ENCODE assay signal across 23 mouse cellular contexts in genomic region chr11:100981236-100981635, GRCm38 (mm10). TPM values are rescaled to one million over a fixed set of nuclear protein-coding genes. Genes with fewer than 3 reads are reported as not detected.
DNase-seq lines count a peak whose midpoint lies in the region; ATAC-seq and TF ChIP-seq lines count a peak whose summit lies in the region.
"Had no signal": no experiment of that assay in that cellular context is flagged by ENCODE, and none has a peak within 500 bp of the region (broad histone marks: within the 10 kb centered on the region; RNA-seq: fewer than 3 reads in every experiment).

No protein-coding gene starts in this region.

- ATAC-seq in heart, embryonic 15.5 days (replicated peaks; ENCODE audit: insufficient number of reproducible peaks, insufficient read depth, low FRiP score, low read depth), result no peak
- ATAC-seq in heart, embryonic 12.5 days (ENCODE audit: insufficient number of reproducible peaks, low FRiP score), result no peak
- no peak for ATAC-seq in lung, embryonic 15.5 days (ENCODE audit: borderline replicate concordance, extremely low read depth, low FRiP score, low TSS enrichment)
- ATAC-seq: CD4-positive, CD25-positive, alpha-beta regulatory T cell, adult 4 months; forebrain, embryonic 13.5 days; forebrain, embryonic 15.5 days; forebrain, postnatal 0 days had no signal

- H3K9me3 ChIP-seq in heart, embryonic 15.5 days (replicated peaks), result no peaks in the 10 kb centered on the region
- no peaks in the 10 kb centered on the region for H3K9me3 ChIP-seq in heart, embryonic 12.5 days (replicated peaks)
- no peaks in the 10 kb centered on the region for H3K9me3 ChIP-seq in lung, embryonic 15.5 days
- H3K9me3 ChIP-seq: embryonic facial prominence, embryonic 10.5 days; embryonic facial prominence, embryonic 12.5 days; forebrain, embryonic 13.5 days; forebrain, embryonic 15.5 days; G1E had no signal

- peaks cover 10% of the 10 kb centered on the region for H3K4me1 ChIP-seq in heart, adult 2 months (ENCODE audit: control insufficient read depth, insufficient read depth, low read length)
- peaks cover 36% of the 10 kb centered on the region for H3K4me1 ChIP-seq in heart, embryonic 15.5 days (replicated peaks)
- peaks cover 24% of the 10 kb centered on the region for H3K4me1 ChIP-seq in heart, embryonic 12.5 days (replicated peaks)
- H3K4me1 ChIP-seq in lung, embryonic 15.5 days, result peaks cover 21% of the 10 kb centered on the region
- H3K4me1 ChIP-seq: embryonic facial prominence, embryonic 12.5 days had no signal

- no peak for TF ChIP-seq CTCF in heart, adult 2 months (IDR thresholded peaks at IDR 0.05)

- peak; percentile 64 for DNase-seq in adrenal gland, adult 2 months
- DNase-seq in adrenal gland, postnatal 25 days, result no peak
- no peak for DNase-seq in heart, adult 2 months
- no peak for DNase-seq in heart, postnatal 10 days
- no peak for DNase-seq in lung, postnatal 14 days
- DNase-seq: adrenal gland, adult 8-10 months; adrenal gland, postnatal 14 days; B cell, adult 2 months; cerebellum, adult 11-12 months; cerebellum, adult 2 months; cerebellum, adult 9-10 months; cerebellum, postnatal 10 days; cerebellum, postnatal 25 days; forebrain, postnatal 0 days had no signal

- H3K27me3 ChIP-seq in heart, adult 2 months (ENCODE audit: control insufficient read depth, insufficient read depth, low read length), result no peaks in the 10 kb centered on the region
- H3K27me3 ChIP-seq in heart, embryonic 15.5 days, result no peaks in the 10 kb centered on the region
- no peaks in the 10 kb centered on the region for H3K27me3 ChIP-seq in heart, embryonic 12.5 days (replicated peaks)
- no peaks in the 10 kb centered on the region; the same call in 1 of the 2 replicates for H3K27me3 ChIP-seq in lung, embryonic 15.5 days

- H3K4me3 ChIP-seq in heart, adult 2 months, result no peak overlapping the region
- no peak overlapping the region for H3K4me3 ChIP-seq in heart, embryonic 15.5 days
- H3K4me3 ChIP-seq in heart, embryonic 12.5 days, result no peak overlapping the region
- H3K4me3 ChIP-seq in lung, embryonic 15.5 days, result no peak overlapping the region
- H3K4me3 ChIP-seq: embryonic facial prominence, embryonic 10.5 days; embryonic facial prominence, embryonic 12.5 days; forebrain, embryonic 13.5 days; forebrain, embryonic 15.5 days had no signal

- no peak for TF ChIP-seq EP300 in heart, adult 2 months (IDR thresholded peaks at IDR 0.05; ENCODE audit: insufficient read depth, low read depth, low read length)

- no peak overlapping the region for H3K4me2 ChIP-seq in heart, embryonic 15.5 days
- no peak overlapping the region for H3K4me2 ChIP-seq in heart, embryonic 12.5 days
- no peak overlapping the region for H3K4me2 ChIP-seq in lung, embryonic 15.5 days
- H3K4me2 ChIP-seq: embryonic facial prominence, embryonic 12.5 days; forebrain, embryonic 13.5 days; forebrain, embryonic 15.5 days had no signal

- no peak overlapping the region for H3K9ac ChIP-seq in heart, adult 2 months (ENCODE audit: low read depth, low read length)
- H3K9ac ChIP-seq in heart, embryonic 15.5 days, result no peak overlapping the region
- H3K9ac ChIP-seq in heart, embryonic 12.5 days, result no peak overlapping the region
- H3K9ac ChIP-seq in lung, embryonic 15.5 days, result no peak overlapping the region
- H3K9ac ChIP-seq: embryonic facial prominence, embryonic 12.5 days; forebrain, embryonic 13.5 days; forebrain, embryonic 15.5 days; forebrain, postnatal 0 days had no signal

- H3K36me3 ChIP-seq in heart, adult 2 months (ENCODE audit: control insufficient read depth, insufficient read depth, low read length), result peaks cover 5% of the 10 kb centered on the region
- no peaks in the 10 kb centered on the region for H3K36me3 ChIP-seq in heart, embryonic 15.5 days
- no peaks in the 10 kb centered on the region for H3K36me3 ChIP-seq in heart, embryonic 12.5 days
- no peaks in the 10 kb centered on the region for H3K36me3 ChIP-seq in lung, embryonic 15.5 days
- H3K36me3 ChIP-seq: embryonic facial prominence, embryonic 10.5 days; embryonic facial prominence, embryonic 12.5 days; forebrain, embryonic 15.5 days; G1E had no signal

- no peak for TF ChIP-seq POLR2A in heart, adult 2 months (IDR thresholded peaks at IDR 0.05; ENCODE audit: insufficient read depth, low read depth, low read length)

- H3K79me2 ChIP-seq in heart, adult 2 months (replicated peaks; ENCODE audit: control insufficient read depth, insufficient read depth, low read length), result no peaks in the 10 kb centered on the region

- peak overlapping the region; percentile 16; the same call in 1 of the 2 replicates for H3K27ac ChIP-seq in heart, adult 2 months
- peak overlapping the region; percentile 14; the same call in 1 of the 2 replicates for H3K27ac ChIP-seq in heart, embryonic 15.5 days
- no peak overlapping the region for H3K27ac ChIP-seq in heart, embryonic 12.5 days (ENCODE audit: poor library complexity, severe bottlenecking)
- H3K27ac ChIP-seq in lung, embryonic 15.5 days, result peak overlapping the region; percentile 25; the same call in 1 of the 2 replicates
- H3K27ac ChIP-seq: embryonic facial prominence, embryonic 10.5 days; embryonic facial prominence, embryonic 12.5 days; forebrain, embryonic 13.5 days; forebrain, embryonic 15.5 days had no signal

- WGBS in heart, adult 2 months, result 71% methylated on average over 3 of the region's 3 CpGs
- 64% methylated on average over 3 of the region's 3 CpGs for WGBS in heart, embryonic 15.5 days
- 59% methylated on average over 3 of the region's 3 CpGs for WGBS in heart, embryonic 12.5 days
- 55% methylated on average over 3 of the region's 3 CpGs for WGBS in lung, embryonic 15.5 days

- intact Hi-C loops in heart, adult 2 months (cut with DNase I), result no loop called here
- intact Hi-C loops in heart, postnatal 10 days (cut with DNase I), result loop anchor here (5.0 kb wide), 1 partner anchor 201 kb away; no protein-coding TSS in a partner anchor

RNA-seq across cellular contexts. Expression of gene Cavin1, which starts 10.5 kb away (rescaled TPM):
- total RNA-seq in adrenal gland, adult 2 months (2021), result 100 to 1,000 TPM; 236 to 425 TPM
- 193 and 219 TPM in 2 replicates for polyA plus RNA-seq in adrenal gland, adult 2 months (2012; rRNA removed)
- total RNA-seq in adrenal gland, postnatal 25 days (2021), result 224 and 271 TPM in 2 replicates
- total RNA-seq in heart, adult 2 months (2021), result 100 to 1,000 TPM; 219 to 225 TPM
- 114 and 135 TPM in 2 replicates for polyA plus RNA-seq in heart, adult 2 months (2012; rRNA removed)
- total RNA-seq in heart, postnatal 10 days (2021), result 100 to 1,000 TPM; 462 to 471 TPM
- polyA plus RNA-seq in heart, embryonic 15.5 days (2015; fragmentation: Nextera tagmentation; extraction: Ambion mirVana), result 429 and 457 TPM in 2 replicates
- polyA plus RNA-seq in heart, embryonic 12.5 days (2016; fragmentation: Nextera tagmentation; extraction: Ambion mirVana), result 342 and 348 TPM in 2 replicates
- polyA plus RNA-seq in lung, embryonic 15.5 days (2015; fragmentation: Nextera tagmentation; extraction: Ambion mirVana), result 392 and 425 TPM in 2 replicates

RNA-seq across cellular contexts. Expression of gene Atp6v0a1, which starts 28.0 kb away (rescaled TPM):
- total RNA-seq in adrenal gland, adult 2 months (2021), result 100 to 1,000 TPM; 116 to 159 TPM
- 77.9 and 98.0 TPM in 2 replicates for polyA plus RNA-seq in adrenal gland, adult 2 months (2012; rRNA removed)
- 106 and 144 TPM in 2 replicates for total RNA-seq in adrenal gland, postnatal 25 days (2021)
- total RNA-seq in heart, adult 2 months (2021), result 10 to 100 TPM; 89.6 to 92.6 TPM
- polyA plus RNA-seq in heart, adult 2 months (2012; rRNA removed), result 77.4 and 85.9 TPM in 2 replicates
- total RNA-seq in heart, postnatal 10 days (2021), result 10 to 100 TPM; 89.6 to 93.8 TPM
- 54.1 and 54.4 TPM in 2 replicates for polyA plus RNA-seq in heart, embryonic 15.5 days (2015; fragmentation: Nextera tagmentation; extraction: Ambion mirVana)
- polyA plus RNA-seq in heart, embryonic 12.5 days (2016; fragmentation: Nextera tagmentation; extraction: Ambion mirVana), result 70.0 and 71.4 TPM in 2 replicates
- polyA plus RNA-seq in lung, embryonic 15.5 days (2015; fragmentation: Nextera tagmentation; extraction: Ambion mirVana), result 36.7 and 37.8 TPM in 2 replicates

RNA-seq across cellular contexts. Expression of gene Stat3, which starts 41.9 kb away (rescaled TPM):
- total RNA-seq in adrenal gland, adult 2 months (2021), result 10 to 100 TPM; 76.6 to 79.4 TPM
- 45.4 and 54.9 TPM in 2 replicates for polyA plus RNA-seq in adrenal gland, adult 2 months (2012; rRNA removed)
- total RNA-seq in adrenal gland, postnatal 25 days (2021), result 81.5 and 88.6 TPM in 2 replicates
- total RNA-seq in heart, adult 2 months (2021), result 10 to 100 TPM; 93.0 to 94.7 TPM
- 85.8 and 134 TPM in 2 replicates for polyA plus RNA-seq in heart, adult 2 months (2012; rRNA removed)
- total RNA-seq in heart, postnatal 10 days (2021), result 100 to 1,000 TPM; 110 to 117 TPM
- polyA plus RNA-seq in heart, embryonic 15.5 days (2015; fragmentation: Nextera tagmentation; extraction: Ambion mirVana), result 50.6 and 60.8 TPM in 2 replicates
- 60.0 and 63.2 TPM in 2 replicates for polyA plus RNA-seq in heart, embryonic 12.5 days (2016; fragmentation: Nextera tagmentation; extraction: Ambion mirVana)
- 41.2 and 53.4 TPM in 2 replicates for polyA plus RNA-seq in lung, embryonic 15.5 days (2015; fragmentation: Nextera tagmentation; extraction: Ambion mirVana)
